Mouse (Mus musculus) frontal cortex, postnatal 10 days (tissue): ENCODE results near the gene Tmem260.

Experiments
- DNase-seq, 2 experiments: peaks; one replicate each; pipeline ENCODE4 v3.0.0; 2022; ENCODE audit warnings: low spot score in 2 of 2, mixed read lengths in 1 of 2

Gene Tmem260

DNA sequence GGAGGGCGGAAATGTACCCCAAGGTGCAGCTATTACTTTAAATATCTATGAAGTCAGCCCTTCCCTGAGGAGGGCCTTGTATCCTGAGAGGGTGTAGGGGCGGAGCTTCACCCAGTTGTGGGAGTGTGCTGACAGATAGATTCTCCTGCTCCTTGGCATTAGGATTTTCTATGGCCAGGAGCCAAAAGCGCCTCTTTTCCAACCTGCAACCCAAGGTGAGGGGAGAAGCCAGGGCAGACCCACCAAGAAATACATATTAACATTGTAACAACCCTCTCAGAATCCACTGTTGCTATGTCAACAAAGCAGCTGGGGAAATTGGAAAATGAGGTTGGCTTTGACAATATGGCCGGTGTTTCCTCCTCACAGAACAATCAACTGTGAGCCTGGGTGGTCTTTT is 107.3 kb downstream of the Tmem260 start:
- no peak for DNase-seq

DNA sequence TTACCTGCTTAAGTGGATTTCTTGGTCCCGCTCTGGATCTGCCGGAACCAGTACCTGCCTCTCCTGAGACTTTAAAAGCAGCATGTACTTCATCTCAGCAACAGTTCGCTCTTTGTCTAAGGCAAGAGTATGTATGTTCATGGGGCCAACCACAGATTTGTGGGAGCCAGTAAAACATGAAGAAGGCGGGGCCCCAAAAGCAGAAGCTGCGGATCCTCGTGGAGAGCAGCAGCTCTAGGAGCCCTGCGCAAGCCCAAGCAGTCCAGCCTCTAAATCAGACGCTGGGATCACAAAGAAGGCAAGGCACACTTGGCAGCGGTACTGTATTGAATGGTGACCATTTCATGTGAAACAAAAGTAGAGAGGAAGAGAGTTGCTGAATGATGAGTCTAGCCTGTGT is 107.8 kb downstream of the Tmem260 start:
- DNase-seq, result no peak

DNA sequence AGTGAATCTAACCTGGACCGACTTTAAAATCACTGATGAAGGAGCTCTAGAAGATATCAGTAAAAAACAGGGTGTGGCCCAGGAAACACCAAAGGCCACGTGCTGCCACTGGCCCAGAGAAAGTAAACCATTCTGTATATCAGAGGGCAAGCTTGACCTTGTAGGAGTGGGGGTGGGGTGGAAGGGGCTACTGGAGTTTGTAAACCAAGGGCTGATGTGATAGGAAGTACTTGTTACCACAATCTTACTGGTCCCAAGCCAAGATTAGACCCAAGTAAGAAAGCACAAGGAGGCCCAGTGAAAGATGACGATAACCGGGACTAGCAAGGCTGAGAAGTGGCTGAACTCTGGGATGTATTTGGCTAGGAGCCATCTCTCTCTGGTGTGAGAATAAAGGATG is 113.1 kb downstream of the Tmem260 start:
- no peak for DNase-seq

DNA sequence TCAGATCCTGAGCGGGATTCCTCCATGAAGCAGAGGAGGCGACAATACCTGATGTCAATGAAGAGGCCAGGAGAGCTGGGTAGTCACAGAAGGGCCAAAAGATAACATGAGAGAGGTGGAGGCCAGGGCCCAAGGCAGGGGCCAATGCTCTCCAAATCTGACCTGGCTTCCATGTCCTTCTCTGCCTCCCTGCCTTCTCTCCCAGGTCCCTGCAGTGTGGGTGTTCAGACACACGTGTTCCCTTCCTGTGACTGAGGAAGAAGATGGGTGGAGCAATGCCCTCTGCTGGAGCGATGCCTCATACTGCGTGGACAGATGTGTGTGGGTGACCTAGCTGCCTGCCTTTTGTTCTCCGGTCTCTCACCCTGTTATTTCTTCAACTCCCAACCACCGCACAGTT is 113.8 kb downstream of the Tmem260 start:
- DNase-seq, result no peak

DNA sequence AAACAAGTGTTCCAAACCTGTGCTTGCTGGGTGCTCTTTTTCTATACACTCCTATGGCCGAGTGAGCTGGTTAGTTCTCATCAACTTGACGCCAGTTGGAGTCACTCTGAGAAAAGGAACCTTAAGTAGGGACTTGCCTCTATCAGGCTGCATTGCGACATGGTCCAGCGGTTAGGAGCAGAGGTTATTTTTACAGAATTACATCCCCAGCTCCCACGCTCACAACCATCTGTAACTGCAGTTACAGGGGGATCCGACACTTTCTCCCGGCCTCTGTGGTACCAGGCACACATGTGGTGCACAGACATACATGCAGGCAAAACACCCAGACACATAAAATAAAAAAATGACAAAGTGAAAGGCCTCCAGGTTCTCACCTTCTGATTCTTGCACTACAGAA is 120.7 kb downstream of the Tmem260 start:
- no peak for DNase-seq
